Mouse (Mus musculus) CH12.LX (cell line): ENCODE results near the gene Ugcg.

ENCODE experiments used
- CTCF ChIP-seq, 2 experiments: IDR thresholded peaks in 1 of 2; conservative IDR thresholded peaks in 1 of 2; 2 replicates each; pipeline ENCODE4 v1.5.1; 2011 to 2012; ENCODE audit warnings: low read depth in 2 of 2, low read length in 2 of 2, improper control_type of control experiment in 1 of 2, inconsistent platforms in 1 of 2, mild to moderate bottlenecking in 1 of 2, moderate library complexity in 1 of 2
- MAX ChIP-seq: IDR thresholded peaks from 2 replicates; pipeline ENCODE4 v1.6.1; 2011; ENCODE audit warnings: low read length, improper control_type of control experiment
- MXI1 ChIP-seq: IDR thresholded peaks from 2 replicates; pipeline ENCODE4 v1.6.1; 2011; ENCODE audit warnings: mild to moderate bottlenecking, low read depth, low read length, improper control_type of control experiment
- POLR2A ChIP-seq: IDR thresholded peaks from 2 replicates; pipeline ENCODE4 v1.6.1; 2011; ENCODE audit warnings: low read depth, mild to moderate bottlenecking, improper control_type of control experiment, low read length
- UBTF ChIP-seq: IDR thresholded peaks from 2 replicates; pipeline ENCODE4 v1.6.1; 2012; ENCODE audit warnings: low read depth, mild to moderate bottlenecking, inconsistent platforms, low read length, improper control_type of control experiment, moderate library complexity

DNA sequence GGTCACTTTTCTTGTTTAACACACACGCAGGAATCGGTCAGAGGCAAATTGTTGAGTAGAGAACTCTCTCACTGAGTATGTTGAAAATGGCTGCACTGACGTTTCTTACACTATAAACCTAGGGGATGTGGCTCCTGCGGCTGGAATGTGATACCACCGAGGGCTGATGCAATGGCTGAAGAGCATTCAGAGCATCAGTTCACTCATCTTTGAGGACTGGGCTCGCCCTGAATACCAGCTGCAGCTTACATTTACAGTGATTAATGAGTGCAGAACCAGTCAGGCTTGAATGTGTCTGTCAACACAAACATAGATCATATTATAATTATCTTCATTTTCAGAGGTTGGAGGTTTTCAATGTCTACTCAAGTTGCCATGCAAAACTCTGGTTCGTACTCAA is 29.1 kb downstream of the Ugcg start:
- TF ChIP-seq POLR2A (no peak), CTCF (conservative IDR thresholded peaks at IDR 0.05 in 1 of 2, IDR thresholded peaks at IDR 0.05 in 1 of 2; ENCODE audit: low read depth in 2 of 2, low read length in 2 of 2) (no peak), MAX (no peak), UBTF (no peak), MXI1 (no peak)
